10 mouse cellular contexts compared by ENCODE assay signal in genomic region chr19:12464127-12464526, GRCm38 (mm10). TPM values are rescaled to one million over a fixed set of nuclear protein-coding genes. Genes with fewer than 3 reads are reported as not detected.
DNase-seq lines count a peak whose midpoint lies in the region; ATAC-seq and TF ChIP-seq lines count a peak whose summit lies in the region.
"Had no signal": no experiment of that assay in that cellular context is flagged by ENCODE, and none has a peak within 500 bp of the region (broad histone marks: within the 10 kb centered on the region; RNA-seq: fewer than 3 reads in every experiment).

No protein-coding gene starts in this region.

- no peak overlapping the region for H3K4me2 ChIP-seq in forebrain, embryonic 11.5 days (ENCODE audit: low read depth, low read length, severe bottlenecking)
- no peak overlapping the region for H3K4me2 ChIP-seq in forebrain, embryonic 14.5 days (ENCODE audit: low read length)
- H3K4me2 ChIP-seq in lung, embryonic 16.5 days (ENCODE audit: low read depth, low read length), result no peak overlapping the region
- H3K4me2 ChIP-seq in neural tube, embryonic 15.5 days, result no peak overlapping the region

- peak; percentile 14 for DNase-seq in forebrain, embryonic 11.5 days (ENCODE audit: low spot score)
- no peak for DNase-seq in forebrain, embryonic 14.5 days (ENCODE audit: low spot score)
- DNase-seq in lung, postnatal 10 days, result no peak
- DNase-seq: cerebellum, postnatal 36 days; gastrocnemius, postnatal 14 days had no signal

- no peak for TF ChIP-seq POLR2A in bone marrow macrophage, adult 2 months (IDR thresholded peaks at IDR 0.05; ENCODE audit: borderline replicate concordance, low read depth, low read length)

- ATAC-seq in forebrain, embryonic 11.5 days (replicated peaks; ENCODE audit: low FRiP score), result no peak
- no peak for ATAC-seq in forebrain, embryonic 14.5 days
- no peak for ATAC-seq in lung, embryonic 16.5 days (ENCODE audit: low read depth)
- no peak for ATAC-seq in neural tube, embryonic 15.5 days (ENCODE audit: low FRiP score)
- no peak for ATAC-seq in activated CD4-positive, CD25-positive, alpha-beta regulatory T cell, adult 4 months
- no peak for ATAC-seq in cerebellum, adult (ENCODE audit: insufficient number of reproducible peaks, low FRiP score, low TSS enrichment)

- no peaks in the 10 kb centered on the region for H3K27me3 ChIP-seq in forebrain, embryonic 11.5 days (ENCODE audit: control insufficient read depth, insufficient read depth, low read length)
- no peaks in the 10 kb centered on the region for H3K27me3 ChIP-seq in forebrain, embryonic 14.5 days (replicated peaks; ENCODE audit: control insufficient read depth, insufficient read depth, low read length)
- no peaks in the 10 kb centered on the region for H3K27me3 ChIP-seq in lung, embryonic 16.5 days (ENCODE audit: control insufficient read depth, insufficient read depth, low read depth, low read length)
- H3K27me3 ChIP-seq in neural tube, embryonic 15.5 days (replicated peaks), result no peaks in the 10 kb centered on the region

- H3K36me3 ChIP-seq in forebrain, embryonic 11.5 days (ENCODE audit: control insufficient read depth, insufficient read depth, low read length), result peaks cover 5% of the 10 kb centered on the region
- peaks cover 13% of the 10 kb centered on the region for H3K36me3 ChIP-seq in forebrain, embryonic 14.5 days (ENCODE audit: control insufficient read depth, insufficient read depth, low read length)
- peaks cover 9% of the 10 kb centered on the region for H3K36me3 ChIP-seq in lung, embryonic 16.5 days (ENCODE audit: control insufficient read depth, insufficient read depth, low read length)
- peaks cover 22% of the 10 kb centered on the region for H3K36me3 ChIP-seq in neural tube, embryonic 15.5 days

- no peak overlapping the region for H3K9ac ChIP-seq in forebrain, embryonic 11.5 days (ENCODE audit: low read length)
- no peak overlapping the region for H3K9ac ChIP-seq in forebrain, embryonic 14.5 days (ENCODE audit: low read length)
- no peak overlapping the region for H3K9ac ChIP-seq in lung, embryonic 16.5 days (ENCODE audit: low read length)
- 0 out of 2 replicates have a peak overlapping the region, but pooled peaks have one; percentile 10 for H3K9ac ChIP-seq in neural tube, embryonic 15.5 days (replicated peaks)

- WGBS in forebrain, embryonic 11.5 days, result 83% methylated on average over 5 of the region's 5 CpGs
- 78% methylated on average over 5 of the region's 5 CpGs for WGBS in forebrain, embryonic 14.5 days
- 57% methylated on average over 5 of the region's 5 CpGs for WGBS in lung, embryonic 16.5 days
- 84% methylated on average over 5 of the region's 5 CpGs for WGBS in neural tube, embryonic 15.5 days

- H3K4me1 ChIP-seq in forebrain, embryonic 11.5 days (replicated peaks; ENCODE audit: control insufficient read depth, insufficient read depth, low read length), result no peaks in the 10 kb centered on the region
- H3K4me1 ChIP-seq in forebrain, embryonic 14.5 days (ENCODE audit: control insufficient read depth, insufficient read depth, low read length), result no peaks in the 10 kb centered on the region
- H3K4me1 ChIP-seq in lung, embryonic 16.5 days (replicated peaks; ENCODE audit: control insufficient read depth, insufficient read depth, low read length), result peaks cover 7% of the 10 kb centered on the region; the same call in 1 of the 2 replicates
- peaks cover 35% of the 10 kb centered on the region for H3K4me1 ChIP-seq in bone marrow macrophage, adult 2 months (ENCODE audit: control insufficient read depth, insufficient read depth, low read length)
- no peaks in the 10 kb centered on the region; the same call in 1 of the 2 replicates for H3K4me1 ChIP-seq in neural tube, embryonic 15.5 days

- TF ChIP-seq CTCF in bone marrow macrophage, adult 2 months (IDR thresholded peaks at IDR 0.05; ENCODE audit: low read depth, low read length), result no peak

- H3K27ac ChIP-seq in forebrain, embryonic 11.5 days (ENCODE audit: low read depth, low read length), result no peak overlapping the region
- no peak overlapping the region; the same call in 1 of the 2 replicates for H3K27ac ChIP-seq in forebrain, embryonic 14.5 days (ENCODE audit: low read depth, low read length)
- H3K27ac ChIP-seq in lung, embryonic 16.5 days (ENCODE audit: low read length), result peak overlapping the region; percentile 95
- H3K27ac ChIP-seq in bone marrow macrophage, adult 2 months (ENCODE audit: insufficient read depth, low read depth, low read length), result peak overlapping the region; percentile 100
- H3K27ac ChIP-seq in neural tube, embryonic 15.5 days (replicated peaks), result no peak overlapping the region

- H3K4me3 ChIP-seq in forebrain, embryonic 11.5 days (ENCODE audit: low read depth, low read length), result no peak overlapping the region
- no peak overlapping the region for H3K4me3 ChIP-seq in forebrain, embryonic 14.5 days (ENCODE audit: low read depth, low read length)
- no peak overlapping the region for H3K4me3 ChIP-seq in lung, embryonic 16.5 days (ENCODE audit: low read length)
- H3K4me3 ChIP-seq in bone marrow macrophage, adult 2 months (ENCODE audit: insufficient read depth, low read length), result peak overlapping the region; percentile 87
- no peak overlapping the region for H3K4me3 ChIP-seq in neural tube, embryonic 15.5 days (replicated peaks)

- no peaks in the 10 kb centered on the region for H3K9me3 ChIP-seq in forebrain, embryonic 11.5 days (ENCODE audit: control insufficient read depth, low read length)
- no peaks in the 10 kb centered on the region for H3K9me3 ChIP-seq in forebrain, embryonic 14.5 days (replicated peaks; ENCODE audit: control insufficient read depth, low read length)
- no peaks in the 10 kb centered on the region for H3K9me3 ChIP-seq in lung, embryonic 16.5 days (ENCODE audit: control insufficient read depth, low read length)
- H3K9me3 ChIP-seq in neural tube, embryonic 15.5 days (replicated peaks), result no peaks in the 10 kb centered on the region

RNA-seq across cellular contexts. Expression of gene Mpeg1, which starts 3.5 kb away (rescaled TPM):
- 0.28 and 0.41 TPM in 2 replicates for polyA plus RNA-seq in forebrain, embryonic 11.5 days (2014; fragmentation: Nextera tagmentation; extraction: Ambion mirVana)
- 0.55 and 0.75 TPM in 2 replicates for polyA plus RNA-seq in forebrain, embryonic 14.5 days (2014; fragmentation: Nextera tagmentation; extraction: Ambion mirVana)
- 0.79 and 0.88 TPM in 2 replicates for polyA plus RNA-seq in lung, embryonic 16.5 days (2015; fragmentation: Nextera tagmentation; extraction: Ambion mirVana)
- polyA plus RNA-seq in bone marrow macrophage, adult 2 months (2012; ENCODE audit: insufficient read depth, insufficient read length, missing spikeins), result 2,155 and 2,361 TPM in 2 replicates
- polyA plus RNA-seq in neural tube, embryonic 15.5 days (2015; fragmentation: Nextera tagmentation; extraction: Ambion mirVana), result 0.61 and 0.88 TPM in 2 replicates
- polyA plus RNA-seq in activated CD4-positive, CD25-positive, alpha-beta regulatory T cell, adult 4 months (2017; shearing (Covaris generic)), result under 1 TPM in 1 of 2 experiments, not detected in 1; 0.28 TPM

RNA-seq across cellular contexts. Expression of gene Pfpl, which starts 36.4 kb away (rescaled TPM):
- polyA plus RNA-seq in forebrain, embryonic 11.5 days (2014; fragmentation: Nextera tagmentation; extraction: Ambion mirVana), result not detected in 2 replicates
- polyA plus RNA-seq in forebrain, embryonic 14.5 days (2014; fragmentation: Nextera tagmentation; extraction: Ambion mirVana), result not detected in 2 replicates
- polyA plus RNA-seq in lung, embryonic 16.5 days (2015; fragmentation: Nextera tagmentation; extraction: Ambion mirVana), result not detected in 2 replicates
- not detected in 2 replicates for polyA plus RNA-seq in bone marrow macrophage, adult 2 months (2012; ENCODE audit: insufficient read depth, insufficient read length, missing spikeins)
- polyA plus RNA-seq in neural tube, embryonic 15.5 days (2015; fragmentation: Nextera tagmentation; extraction: Ambion mirVana), result not detected in 2 replicates
- under 1 TPM in 1 of 2 experiments, not detected in 1; 0.33 TPM for polyA plus RNA-seq in activated CD4-positive, CD25-positive, alpha-beta regulatory T cell, adult 4 months (2017; shearing (Covaris generic))

RNA-seq across cellular contexts. Expression of gene Dtx4, which starts 37.1 kb away (rescaled TPM):
- polyA plus RNA-seq in forebrain, embryonic 11.5 days (2014; fragmentation: Nextera tagmentation; extraction: Ambion mirVana), result 39.8 and 40.2 TPM in 2 replicates
- polyA plus RNA-seq in forebrain, embryonic 14.5 days (2014; fragmentation: Nextera tagmentation; extraction: Ambion mirVana), result 15.3 and 18.2 TPM in 2 replicates
- 16.0 and 16.5 TPM in 2 replicates for polyA plus RNA-seq in lung, embryonic 16.5 days (2015; fragmentation: Nextera tagmentation; extraction: Ambion mirVana)
- 18.5 and 19.3 TPM in 2 replicates for polyA plus RNA-seq in bone marrow macrophage, adult 2 months (2012; ENCODE audit: insufficient read depth, insufficient read length, missing spikeins)
- polyA plus RNA-seq in neural tube, embryonic 15.5 days (2015; fragmentation: Nextera tagmentation; extraction: Ambion mirVana), result 34.1 and 34.5 TPM in 2 replicates
- 1 to 10 TPM; 3.5 to 3.7 TPM for polyA plus RNA-seq in activated CD4-positive, CD25-positive, alpha-beta regulatory T cell, adult 4 months (2017; shearing (Covaris generic))

RNA-seq across cellular contexts. Expression of gene Olfr1441, which starts 46.9 kb away (rescaled TPM):
- not detected in 2 replicates for polyA plus RNA-seq in forebrain, embryonic 11.5 days (2014; fragmentation: Nextera tagmentation; extraction: Ambion mirVana)
- not detected in 2 replicates for polyA plus RNA-seq in forebrain, embryonic 14.5 days (2014; fragmentation: Nextera tagmentation; extraction: Ambion mirVana)
- not detected in 2 replicates for polyA plus RNA-seq in lung, embryonic 16.5 days (2015; fragmentation: Nextera tagmentation; extraction: Ambion mirVana)
- polyA plus RNA-seq in bone marrow macrophage, adult 2 months (2012; ENCODE audit: insufficient read depth, insufficient read length, missing spikeins), result not detected in 2 replicates
- polyA plus RNA-seq in neural tube, embryonic 15.5 days (2015; fragmentation: Nextera tagmentation; extraction: Ambion mirVana), result not detected in 2 replicates
- polyA plus RNA-seq in activated CD4-positive, CD25-positive, alpha-beta regulatory T cell, adult 4 months (2017; shearing (Covaris generic)), result not detected

Comparison
In these comparisons a context has a peak if more than half of its experiments do, and no peak if none do; other contexts are left out.
1. H3K27ac ChIP-seq: peak in lung, embryonic 16.5 days (single experiment) and bone marrow macrophage, adult 2 months (single experiment); none in forebrain, embryonic 11.5 days (single experiment), forebrain, embryonic 14.5 days (single experiment) and neural tube, embryonic 15.5 days (single experiment).
2. RNA of gene Mpeg1, which starts 3.5 kb away (polyA plus RNA-seq): 2,155 to 2,361 TPM in bone marrow macrophage, adult 2 months; 0.79 to 0.88 TPM in lung, embryonic 16.5 days, 0.61 to 0.88 TPM in neural tube, embryonic 15.5 days, 0.55 to 0.75 TPM in forebrain, embryonic 14.5 days, 0.28 to 0.41 TPM in forebrain, embryonic 11.5 days and 0.28 TPM in activated CD4-positive, CD25-positive, alpha-beta regulatory T cell, adult 4 months; every median in the first group is over 1,000 times any median in the second.